Mouse (Mus musculus): ENCODE measurements around the gene Bglap2.
"Not testable (repeated sequence)": the region's sequence is repeated elsewhere in the genome, so short reads cannot be mapped to it uniquely, and the experiment has no call there.

Gene Bglap2

GRCm38 (mm10) chr3:88378599-88378998 is at the start of gene Bglap2:
TSS of gene Bglap2 (minus strand) at chr3:88378699.
- DNase-seq, result not testable (repeated sequence)

- DNase-seq, result no peak
These were observed 48.9 kb upstream of the Bglap2 start for GRCm38 (mm10) chr3:88427342-88427905.

GRCm38 (mm10) chr3:88425708-88426420 is 47.4 kb upstream of the Bglap2 start:
- no peak for DNase-seq

DNA sequence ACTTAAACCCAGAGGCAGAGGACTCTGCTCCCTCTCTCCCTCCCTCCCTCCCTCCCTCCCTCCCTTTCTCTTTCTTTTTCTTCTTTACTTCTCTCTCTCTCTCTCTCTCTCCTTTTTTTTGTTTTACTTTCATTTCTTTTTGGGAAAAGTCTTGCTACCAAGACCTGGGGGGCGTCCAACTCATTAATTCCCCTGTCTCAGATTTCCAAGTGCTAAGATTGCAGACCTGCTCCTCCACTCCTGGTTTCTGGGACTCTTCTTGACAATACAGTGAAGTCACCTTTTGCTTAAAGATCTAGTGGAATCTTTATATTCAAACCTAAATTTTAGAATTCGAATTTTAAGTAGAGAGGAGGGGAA is 46.8 kb upstream of the Bglap2 start:
- DNase-seq, result no peak

- DNase-seq, result peak; percentile 98
These were observed 46.3 kb upstream of the Bglap2 start, which contains the start of gene Slc25a44 for GRCm38 (mm10) chr3:88424605-88425329. TSS of gene Slc25a44 (minus strand) at chr3:88425139.

DNA sequence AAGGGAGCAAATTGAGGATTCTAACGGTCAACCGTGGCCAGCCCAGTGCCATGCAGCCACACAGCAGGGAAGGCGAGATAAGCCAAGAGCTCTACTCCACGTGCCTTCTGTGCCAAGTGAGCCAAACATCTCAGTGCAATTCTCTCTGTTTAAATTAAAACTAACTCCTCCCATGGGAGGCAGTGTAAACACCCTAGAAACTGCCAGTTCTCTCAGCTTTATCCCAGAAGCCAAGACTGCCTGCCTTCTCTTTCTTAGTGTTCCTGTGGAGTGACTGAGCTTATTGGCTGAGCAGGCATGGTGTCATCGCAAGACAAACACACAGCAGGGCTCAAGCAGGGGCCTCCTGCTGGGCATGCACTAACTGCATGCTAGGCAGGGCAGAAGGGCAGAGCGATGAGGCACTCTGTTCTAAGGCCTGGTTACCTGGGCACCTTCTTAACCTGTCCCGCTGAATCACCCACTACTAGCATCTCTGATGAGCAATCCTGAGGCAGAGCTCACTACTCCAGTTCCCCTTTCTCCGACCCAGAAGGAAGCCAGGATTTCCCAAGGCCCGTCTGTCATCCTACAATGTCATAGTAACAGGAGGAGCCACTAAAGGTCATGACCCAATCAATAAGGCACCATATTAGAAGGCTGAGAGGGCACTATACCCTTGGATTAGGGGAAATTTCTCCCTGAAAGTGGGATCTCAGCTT is 43.7 kb upstream of the Bglap2 start:
- peak; percentile 70 for DNase-seq

DNA sequence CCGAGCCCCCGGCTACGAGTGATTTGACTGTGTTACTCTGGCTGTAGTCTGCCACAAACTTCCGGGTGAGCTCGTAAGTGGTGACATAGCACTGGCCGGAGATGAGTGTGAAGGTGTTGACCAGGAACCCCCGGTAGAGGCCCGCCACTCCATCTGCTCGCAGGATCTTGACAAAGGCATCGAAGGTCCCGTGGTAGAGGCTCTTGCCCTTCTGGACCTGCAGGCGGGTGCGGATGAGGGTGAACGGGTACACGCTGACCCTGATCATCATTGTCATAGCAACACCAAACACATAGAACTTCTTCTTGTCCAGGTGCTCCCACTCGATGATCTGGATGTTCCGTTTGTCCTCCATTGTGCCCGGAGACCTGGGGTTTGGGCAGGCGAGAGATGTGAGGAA is 42.3 kb upstream of the Bglap2 start:
- no peak for DNase-seq

GRCm38 (mm10) chr3:88418016-88418415 is 39.5 kb upstream of the Bglap2 start:
- DNase-seq, result no peak

- DNase-seq, result no peak
These were observed 37.2 kb upstream of the Bglap2 start for GRCm38 (mm10) chr3:88415668-88416067.

DNA sequence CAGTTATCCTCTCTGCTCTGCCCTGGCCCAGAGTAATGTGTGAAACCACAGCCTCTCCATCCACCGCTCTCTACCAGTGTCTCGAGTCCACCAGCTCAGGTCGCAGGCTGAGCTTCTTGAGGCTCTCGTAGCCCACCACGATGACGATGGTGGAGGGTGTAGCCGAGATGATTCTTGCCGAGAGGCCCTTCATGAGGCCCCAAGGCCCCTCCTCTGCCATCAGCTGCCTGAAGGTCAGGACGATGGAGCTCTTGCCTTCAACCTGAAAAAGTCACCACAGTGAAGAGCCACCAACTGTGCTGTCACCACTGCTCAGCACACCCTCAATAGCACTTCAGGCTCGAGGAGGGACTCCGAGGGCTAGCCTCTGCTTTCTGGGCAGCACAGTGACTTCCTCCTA is 34.1 kb upstream of the Bglap2 start:
- no peak for DNase-seq

DNA sequence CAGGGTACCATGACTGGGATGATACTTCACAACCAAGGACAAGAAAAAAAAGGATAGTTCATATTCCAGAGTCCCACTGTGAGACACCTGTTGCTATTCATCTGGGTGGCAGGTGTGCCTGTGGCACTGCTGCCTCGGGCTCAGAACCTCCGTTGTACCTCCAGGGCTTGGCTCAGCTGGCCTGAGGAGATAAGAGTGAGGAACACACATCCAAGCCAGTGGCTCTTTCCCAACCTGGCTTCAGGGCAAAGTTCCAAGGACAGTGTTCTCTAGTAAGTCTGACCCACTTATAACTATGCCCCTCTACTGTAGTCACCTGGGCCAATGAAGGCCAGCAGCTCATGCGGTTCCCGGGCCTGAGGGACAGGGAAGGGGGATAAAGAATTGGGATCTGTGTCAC is 33.2 kb upstream of the Bglap2 start:
- no peak for DNase-seq

DNA sequence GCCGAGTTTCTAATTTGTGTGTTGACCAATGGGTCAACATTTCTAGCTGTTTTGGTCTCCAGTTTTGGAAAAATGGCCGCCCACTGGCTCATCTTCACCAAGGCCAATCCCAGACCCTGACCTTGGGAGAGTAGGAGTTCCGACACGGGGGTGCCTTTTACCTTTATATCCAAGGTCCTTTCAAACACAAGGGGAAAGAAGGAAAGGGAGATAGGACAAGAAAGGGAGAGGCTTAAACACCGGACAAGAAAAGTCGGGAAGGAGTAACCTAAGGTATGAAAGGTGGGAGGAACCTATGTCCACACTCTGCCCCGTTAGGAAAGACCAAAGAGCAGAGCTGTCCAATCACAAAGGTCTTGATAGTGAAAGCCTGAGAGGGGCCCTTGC is 32.1 kb upstream of the Bglap2 start:
- DNase-seq, result peak; percentile 26

DNA sequence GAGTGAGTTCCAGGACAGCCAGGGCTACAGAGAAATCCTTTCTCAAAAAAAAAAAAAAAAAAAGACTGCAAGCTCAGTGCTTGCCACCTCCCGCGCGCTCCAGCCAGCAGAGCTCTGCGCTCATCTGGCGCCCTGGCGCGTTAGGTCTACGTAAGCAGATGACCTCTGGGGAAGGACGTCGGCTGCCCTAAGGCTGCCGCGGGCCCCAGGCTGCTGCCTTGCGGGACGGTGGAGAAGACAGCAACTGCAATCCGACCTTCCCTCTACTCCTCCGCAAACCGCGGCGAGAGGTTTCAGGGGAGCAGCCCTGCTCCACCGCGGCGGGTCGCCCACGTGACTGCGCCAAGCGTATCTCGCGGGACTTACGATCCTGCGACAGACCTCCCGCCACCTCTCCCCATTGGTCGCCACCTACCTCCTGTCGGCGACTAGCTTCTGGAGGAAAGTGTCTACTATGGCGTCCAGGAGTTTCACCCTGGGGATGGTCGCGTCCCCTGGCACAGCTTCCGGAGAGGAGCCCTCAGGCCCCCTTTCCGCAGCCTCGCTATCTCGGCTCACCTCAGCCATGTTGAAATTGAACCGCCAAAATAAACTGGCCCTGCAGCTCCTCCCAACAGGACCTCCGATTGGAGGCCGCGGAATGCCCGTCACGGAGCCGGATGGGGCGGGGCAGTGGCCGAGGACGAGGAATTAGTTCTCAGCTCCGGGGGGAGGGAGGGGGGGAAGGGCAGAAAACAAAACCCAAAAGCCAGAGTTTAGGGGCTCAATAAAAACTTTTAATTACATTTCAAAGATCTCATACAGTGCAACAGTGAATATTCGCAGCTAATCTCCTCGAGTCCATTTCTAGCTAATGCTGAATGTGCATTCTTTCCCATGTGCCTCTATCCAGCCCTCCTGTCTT is 31.5 kb upstream of the Bglap2 start, which contains the start of gene Pmf1:
Gene Pmf1 (minus strand): TSS at position 591 of the 904 bp plus-strand sequence.
- DNase-seq, result peak; percentile 89

GRCm38 (mm10) chr3:88408953-88409352 is 30.5 kb upstream of the Bglap2 start:
- no peak for DNase-seq

GRCm38 (mm10) chr3:88407529-88407928 is 29.0 kb upstream of the Bglap2 start:
- no peak for DNase-seq

- DNase-seq, result peak; percentile 69
These were observed 28.6 kb upstream of the Bglap2 start for GRCm38 (mm10) chr3:88407090-88407489.

DNA sequence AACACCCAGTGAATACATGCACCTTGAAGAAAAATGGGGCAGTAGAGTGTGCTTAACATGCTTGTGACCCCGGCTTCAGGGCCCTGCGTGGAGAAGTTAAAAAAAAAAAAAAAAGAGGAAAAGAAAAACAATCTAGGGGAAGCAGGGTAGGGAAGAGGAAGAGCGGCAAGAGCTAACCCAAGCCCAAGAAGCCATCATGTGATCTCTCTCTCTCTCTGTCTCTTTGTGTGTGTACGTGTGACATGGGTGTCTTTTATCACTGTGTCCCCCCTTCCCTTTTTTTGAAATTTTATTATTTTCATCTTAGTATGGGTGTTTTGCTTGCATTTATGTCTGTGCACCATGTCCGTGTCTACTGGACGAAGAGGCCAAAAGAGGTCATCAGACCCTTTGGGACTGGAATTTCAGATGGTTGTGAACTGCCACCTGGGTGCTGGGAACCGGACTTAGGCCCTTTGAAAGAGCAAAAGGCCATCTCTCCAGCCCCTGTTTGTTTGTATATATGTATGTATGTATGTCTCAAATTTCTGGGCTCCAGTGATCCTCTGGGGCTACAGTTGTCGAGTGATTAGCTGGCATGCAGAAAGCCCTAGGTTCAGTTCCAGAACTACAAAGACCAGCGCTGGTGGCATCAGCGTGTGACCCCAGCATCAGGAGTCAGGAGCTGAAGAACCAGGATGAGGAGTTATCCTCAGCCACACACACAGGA is 25.2 kb upstream of the Bglap2 start:
- DNase-seq, result no peak

- DNase-seq, result peak; percentile 90
These were observed 20.2 kb upstream of the Bglap2 start for GRCm38 (mm10) chr3:88398666-88399065.

DNA sequence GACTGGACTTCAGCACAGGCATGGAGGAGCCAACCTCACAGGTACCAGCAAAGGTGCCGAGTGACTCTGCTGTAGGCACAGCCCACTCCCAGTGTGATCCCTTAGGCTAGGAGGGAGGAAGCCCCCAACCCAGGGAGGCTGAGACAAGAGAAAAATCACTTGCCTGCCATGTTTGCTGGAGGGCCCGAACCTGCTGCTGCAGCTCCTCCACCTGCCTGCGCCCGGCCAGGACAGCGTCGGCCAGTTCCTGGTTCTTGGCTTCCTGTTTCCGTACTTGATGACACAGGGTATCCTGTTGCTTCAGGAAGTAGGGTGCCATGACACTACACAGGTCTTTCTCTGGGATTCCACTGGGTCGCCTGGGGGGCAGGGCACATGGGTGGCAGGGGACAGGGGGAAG is 17.2 kb upstream of the Bglap2 start:
- no peak for DNase-seq

- DNase-seq, result no peak
These were observed 16.8 kb upstream of the Bglap2 start for GRCm38 (mm10) chr3:88395288-88395687.

- no peak for DNase-seq
These were observed 15.4 kb upstream of the Bglap2 start for GRCm38 (mm10) chr3:88393776-88394375.
